Mouse (Mus musculus) retina, embryonic 14.5 days (tissue): ENCODE data around the gene A430033K04Rik.

Experiments
- DNase-seq: peaks from one replicate; pipeline ENCODE4 v3.0.0-alpha.2; 2015; ENCODE audit warnings: low spot score

A430033K04Rik gene

DNA sequence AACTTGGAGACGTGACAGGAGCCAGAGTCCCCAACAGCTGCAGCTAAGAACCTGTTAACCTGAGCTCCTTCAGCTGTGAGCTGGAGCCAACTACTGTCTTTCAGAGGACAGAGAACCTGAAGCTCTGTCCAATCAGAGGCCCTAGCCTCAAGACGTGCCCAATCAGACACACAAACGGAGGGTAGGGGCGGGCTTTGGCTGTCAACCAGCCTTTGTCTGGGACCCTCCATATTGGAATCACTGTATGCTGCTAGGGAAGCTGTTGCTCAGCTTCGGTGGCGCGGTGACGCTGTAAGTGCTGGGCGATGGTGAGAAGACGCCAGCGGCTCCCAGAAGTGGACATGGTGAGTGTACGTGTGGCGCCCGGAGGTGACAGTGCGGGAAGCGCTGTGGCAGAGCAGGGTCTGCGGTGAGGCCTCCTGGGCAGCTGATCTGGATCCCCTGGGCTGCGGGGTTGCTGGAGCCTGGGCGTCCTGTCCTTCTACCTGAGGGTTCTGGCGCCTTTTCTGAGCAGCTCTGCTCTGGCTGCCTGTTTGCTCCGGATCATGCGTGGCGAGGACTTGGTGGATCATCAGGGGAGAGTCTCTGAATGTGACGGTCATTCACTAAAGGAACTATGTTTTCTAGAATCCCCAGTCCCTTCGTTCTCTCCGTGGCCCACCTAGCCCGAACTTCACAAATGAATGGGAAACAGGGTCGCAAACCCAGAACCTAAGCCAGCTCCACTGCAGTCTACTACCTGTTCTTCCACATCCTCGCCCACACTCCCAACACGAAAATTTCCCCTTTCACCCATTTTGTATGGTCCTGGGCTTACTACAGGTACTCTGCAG is at the start of gene A430033K04Rik:
Gene A430033K04Rik (plus strand): TSS at position 215 of the 833 bp plus-strand sequence.
- DNase-seq = peak; percentile 96

GRCm38 (mm10) chr5:138587396-138587795 is 35.3 kb upstream of the A430033K04Rik start:
- no peak for DNase-seq

DNA sequence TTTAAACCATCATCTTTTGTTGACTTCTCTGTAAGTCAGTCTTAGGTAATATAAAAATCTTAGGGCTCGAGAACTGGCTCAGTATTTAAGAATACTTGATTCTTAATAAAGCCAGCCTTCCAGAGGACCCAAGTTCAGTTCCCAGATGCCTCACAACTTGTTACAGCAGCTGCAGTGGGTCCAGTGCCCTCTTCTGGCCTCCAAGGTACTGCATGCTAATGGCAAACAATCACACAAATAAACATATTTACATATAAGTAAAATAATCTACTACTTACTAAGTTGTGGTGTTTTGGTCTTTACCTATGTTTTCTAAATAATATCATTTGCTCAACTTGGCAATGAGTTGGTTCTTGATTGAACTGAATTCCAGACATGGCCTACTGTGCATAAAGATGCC is 4.3 kb upstream of the A430033K04Rik start:
- no peak for DNase-seq

DNA sequence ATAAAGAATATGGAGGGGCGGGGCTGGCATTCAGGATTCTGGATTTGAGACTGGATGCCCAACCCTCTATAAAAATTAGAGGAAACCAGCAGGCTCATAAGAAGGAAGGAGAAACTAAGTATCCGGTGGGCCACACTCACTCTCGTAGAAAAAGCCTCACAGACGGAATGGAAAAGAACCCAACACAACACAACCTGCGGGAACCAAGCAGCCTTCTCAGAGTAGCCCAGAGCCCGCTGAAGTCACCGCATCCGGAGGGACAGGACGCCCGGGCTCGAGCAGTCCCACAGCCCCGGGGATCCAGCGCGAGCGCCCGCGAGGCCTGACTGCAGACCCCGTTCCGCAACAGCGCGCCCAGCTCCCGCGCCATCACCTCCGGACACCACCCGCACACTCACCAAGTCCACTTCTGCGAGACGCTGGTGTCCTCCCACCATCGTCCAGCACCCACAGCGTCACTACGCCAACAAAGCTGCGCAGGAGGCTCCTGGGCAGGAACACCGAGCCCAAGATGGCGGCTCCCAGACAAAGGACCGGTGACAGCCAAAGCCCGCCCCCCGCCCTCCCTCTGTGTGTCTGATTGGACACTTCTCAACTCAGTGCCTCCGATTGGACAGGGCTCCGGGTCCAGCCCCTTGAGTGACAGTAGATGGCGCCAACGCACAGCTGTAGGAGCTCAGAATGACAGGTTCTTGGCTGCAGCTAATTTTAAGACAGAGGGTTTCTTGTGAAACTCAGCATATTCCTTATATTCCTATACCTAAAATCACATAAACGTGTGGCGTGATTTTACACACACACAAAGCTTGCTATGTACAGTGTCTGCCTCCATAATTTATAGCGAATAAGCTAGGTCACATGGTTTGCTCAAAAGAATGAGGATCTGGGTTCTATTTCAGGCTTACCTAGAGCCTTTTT is 3.2 kb upstream of the A430033K04Rik start, which contains the start of gene Zfp68:
Gene Zfp68 (minus strand): TSS at position 551 of the 918 bp plus-strand sequence.
- DNase-seq = peak; percentile 98

DNA sequence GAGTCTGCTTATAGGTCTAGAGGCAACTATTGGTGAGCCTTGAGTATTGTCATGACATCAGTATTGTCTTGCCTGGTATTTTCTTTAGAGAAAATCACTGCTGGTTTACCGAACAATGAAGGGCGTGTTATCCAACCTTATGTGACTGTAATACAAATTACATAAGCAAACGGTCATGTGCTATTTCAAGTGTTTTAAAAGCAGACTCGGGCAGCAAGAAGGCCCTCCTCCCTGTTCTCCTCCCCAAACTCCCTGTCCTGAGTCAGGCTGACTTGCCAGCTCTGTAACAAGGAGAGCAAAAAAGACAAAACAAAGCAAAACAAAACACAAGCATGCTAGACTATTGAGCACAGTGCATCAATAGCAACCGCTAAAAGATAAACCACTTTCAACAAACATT is 1.8 kb upstream of the A430033K04Rik start:
- DNase-seq = no peak

GRCm38 (mm10) chr5:138623478-138623875 is 818 bp downstream of the A430033K04Rik start:
- DNase-seq = no peak

- no peak for DNase-seq
Measured at GRCm38 (mm10) chr5:138636486-138636885, 13.8 kb downstream of the A430033K04Rik start.

DNA sequence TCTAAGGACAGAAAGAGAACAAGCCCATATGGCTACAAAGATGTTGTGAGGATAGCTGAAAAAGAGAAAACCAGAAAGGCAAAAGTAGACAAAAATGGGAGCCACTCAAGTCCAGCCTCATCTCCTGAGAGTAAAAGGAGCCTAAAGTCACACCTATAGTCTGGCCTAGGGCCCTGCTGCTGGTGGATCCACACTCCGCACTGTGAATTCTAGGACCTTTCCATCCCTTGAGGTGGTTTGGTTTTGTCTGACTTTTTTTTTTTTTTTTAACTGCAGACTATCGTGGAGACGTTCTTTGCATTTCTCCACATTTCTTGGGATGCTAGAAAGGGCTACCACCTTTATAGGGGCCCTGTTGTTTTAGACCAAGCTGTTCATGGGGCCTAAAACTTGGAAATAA is 18.4 kb downstream of the A430033K04Rik start:
- no peak for DNase-seq

DNA sequence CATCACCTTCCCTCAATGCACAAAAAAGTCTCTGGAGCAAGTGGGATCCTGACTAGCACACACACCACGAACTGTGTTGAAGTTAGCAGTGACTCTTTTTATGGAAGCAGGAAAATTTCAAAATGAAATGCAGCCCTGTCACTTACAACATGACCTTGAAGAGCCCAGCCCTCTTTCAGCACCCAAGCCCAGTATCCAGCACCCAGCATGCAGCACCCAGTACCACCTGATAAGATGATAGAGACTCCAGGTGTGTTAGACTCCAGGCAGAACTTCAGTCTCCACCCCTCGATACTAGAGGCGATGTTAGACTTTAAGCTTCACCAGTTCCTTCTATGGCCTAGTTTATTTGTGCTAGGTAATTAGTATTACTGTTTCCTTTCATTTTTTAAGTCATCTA is 19.1 kb downstream of the A430033K04Rik start:
- no peak for DNase-seq

DNA sequence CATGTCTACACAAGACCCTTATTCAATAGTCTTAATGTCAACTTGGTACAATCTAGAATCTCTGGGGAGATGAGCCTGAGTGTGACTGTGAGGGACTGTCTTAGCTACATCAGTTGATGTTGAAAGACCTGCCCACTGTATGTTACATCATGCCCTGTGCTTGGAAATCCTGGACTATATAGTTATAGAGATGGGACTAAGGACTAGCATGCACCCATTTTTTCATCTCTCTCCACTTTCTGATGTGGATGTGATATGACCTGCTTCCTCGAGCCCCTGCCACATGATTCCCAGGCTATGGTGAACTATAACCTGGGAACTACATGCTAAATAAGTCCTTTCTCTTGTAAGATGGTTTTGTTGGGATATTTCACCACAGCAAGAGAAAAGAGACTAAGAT is 30.3 kb downstream of the A430033K04Rik start:
- DNase-seq = no peak

DNA sequence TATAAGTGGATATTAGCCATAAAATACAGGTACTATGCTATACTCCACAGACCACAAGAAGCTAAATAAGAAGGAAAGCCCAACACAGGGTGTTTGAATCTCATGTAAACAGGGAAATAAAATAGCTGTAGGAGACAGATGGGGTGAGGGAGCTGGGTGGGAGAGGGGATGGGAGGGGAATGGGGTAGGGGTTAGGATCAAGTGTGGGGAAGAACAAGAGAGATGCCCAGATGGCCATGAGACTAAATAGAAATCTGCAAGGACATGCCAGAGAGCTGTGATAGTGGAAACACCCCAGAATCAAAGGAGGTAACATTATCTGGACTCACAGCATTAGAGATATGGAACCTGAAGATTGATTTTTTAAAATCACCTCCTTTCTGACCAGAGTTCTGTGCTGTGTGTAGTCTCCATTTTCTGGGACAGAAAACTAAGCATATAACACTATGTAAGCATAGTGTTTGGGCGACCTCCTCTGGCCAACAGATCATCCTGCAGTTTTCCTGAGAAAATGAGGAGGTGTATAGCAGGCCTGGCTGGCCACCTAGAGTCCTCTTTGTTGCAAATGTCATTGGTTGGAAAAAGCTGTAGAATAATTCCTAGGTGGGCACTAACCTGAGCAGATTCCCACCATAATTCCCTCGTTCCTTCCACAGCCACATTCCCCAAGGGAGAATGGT is 34.0 kb downstream of the A430033K04Rik start:
- DNase-seq = peak; percentile 73

DNA sequence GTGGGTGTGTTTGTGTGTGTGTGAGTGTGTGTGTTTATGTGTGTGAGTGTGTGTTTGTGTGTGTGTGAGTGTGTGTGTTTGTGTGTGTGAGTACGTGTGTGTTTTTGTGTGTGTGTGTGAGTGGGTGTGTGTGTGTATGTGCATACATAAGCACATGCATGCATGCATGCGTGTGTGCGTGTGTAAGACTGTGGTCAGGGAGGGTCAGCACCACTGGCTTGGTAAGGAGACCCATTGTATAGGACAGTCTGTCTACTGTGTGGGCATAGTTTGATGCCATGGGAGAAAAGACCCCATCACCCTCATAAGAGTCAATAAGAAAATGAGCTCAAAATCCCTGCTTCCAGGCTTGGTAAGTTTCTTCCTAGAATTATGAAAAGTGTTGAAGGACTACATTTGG is 34.7 kb downstream of the A430033K04Rik start:
- DNase-seq = peak; percentile 2

- DNase-seq = peak; percentile 77
Measured at GRCm38 (mm10) chr5:138657854-138658253, 35.2 kb downstream of the A430033K04Rik start.

GRCm38 (mm10) chr5:138658922-138659321 is 36.3 kb downstream of the A430033K04Rik start:
- peak; percentile 62 for DNase-seq

- DNase-seq = no peak
Measured at GRCm38 (mm10) chr5:138683023-138683766, 60.5 kb downstream of the A430033K04Rik start.

DNA sequence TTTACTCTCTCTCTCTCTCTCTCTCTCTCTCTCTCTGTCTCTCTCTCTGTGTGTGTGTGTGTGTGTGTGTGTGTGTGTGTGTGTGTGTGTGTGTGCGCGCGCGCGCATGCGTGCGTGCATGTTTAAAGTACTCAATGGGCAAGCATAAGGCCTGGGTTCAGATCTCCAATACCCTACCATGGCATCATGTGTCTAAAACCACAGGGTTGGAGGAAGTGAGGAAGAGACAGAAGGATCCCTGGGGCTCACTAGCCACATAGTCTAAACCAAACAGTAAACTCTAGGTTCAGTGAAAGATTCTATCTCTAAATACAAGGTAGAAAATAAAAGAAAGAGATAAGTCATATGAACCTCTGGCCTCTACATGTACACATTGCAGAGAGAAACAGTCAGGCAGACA is 61.2 kb downstream of the A430033K04Rik start:
- DNase-seq = no peak

GRCm38 (mm10) chr5:138687453-138687852 is 64.8 kb downstream of the A430033K04Rik start:
- no peak for DNase-seq

DNA sequence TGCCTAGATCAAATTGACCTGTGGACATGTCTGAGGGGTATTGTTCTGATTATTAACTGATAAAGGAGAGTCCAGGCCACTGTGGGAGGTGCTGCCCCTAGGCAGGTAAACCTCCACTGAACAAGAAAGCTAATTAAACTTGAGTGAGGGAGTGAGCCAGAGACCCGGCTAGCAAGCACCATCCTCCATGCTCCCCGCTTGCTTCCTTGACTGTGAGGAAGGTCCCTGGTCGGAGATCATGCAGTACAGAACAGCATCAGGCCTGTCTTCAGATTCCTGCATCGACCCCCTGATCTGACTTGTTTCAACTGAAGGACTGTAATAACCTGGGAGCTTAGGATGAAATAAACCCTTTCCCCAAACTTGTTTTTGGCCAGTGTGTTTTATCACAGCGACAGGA is 66.6 kb downstream of the A430033K04Rik start:
- DNase-seq = no peak

- DNase-seq = no peak
Measured at GRCm38 (mm10) chr5:138692936-138693570, 70.4 kb downstream of the A430033K04Rik start.

DNA sequence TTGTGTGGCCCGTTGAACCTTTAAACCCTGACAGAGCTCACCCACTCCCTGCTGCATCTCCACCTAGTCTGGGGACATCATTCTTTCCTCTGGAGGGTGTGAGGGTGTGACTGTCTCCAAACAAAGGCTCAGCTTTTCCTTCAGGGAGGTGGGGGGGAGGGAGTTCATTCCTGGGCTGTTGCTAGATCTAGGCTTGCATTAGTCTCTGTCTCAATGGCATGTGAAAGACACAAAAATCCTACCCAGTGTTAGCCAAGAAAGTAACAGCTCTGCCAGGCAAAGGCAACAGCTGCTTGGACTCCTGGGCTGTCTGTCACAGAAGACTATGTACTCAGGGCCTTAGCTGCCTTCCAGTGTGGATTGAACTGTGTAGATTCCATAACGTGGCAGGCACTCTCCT is 71.4 kb downstream of the A430033K04Rik start:
- no peak for DNase-seq
